Mouse (Mus musculus) CH12.LX (cell line): ENCODE measurements around the gene Cdk9. TPM values are rescaled to one million over a fixed set of nuclear protein-coding genes. Genes with fewer than 3 reads are reported as not detected.
A peak's percentile ranks its signal among the peaks of the same experiment; 100 is the strongest.

Experiments used
- DNase-seq: peaks from one replicate; pipeline ENCODE4 v3.0.0-alpha.2; 2013; ENCODE audit errors: extremely low read depth
- H3K27ac ChIP-seq: 2 replicates; pipeline ENCODE4 v1.5.1; 2012; ENCODE audit warnings: low read depth, mild to moderate bottlenecking, control low read depth, moderate library complexity; ENCODE audit not compliant: insufficient read depth
- H3K27me3 ChIP-seq: replicated peaks from 2 replicates; pipeline ENCODE3; 2012; ENCODE audit warnings: inconsistent platforms
- H3K36me3 ChIP-seq, 2 experiments: replicated peaks in 1 of 2; 2 replicates each; pipeline versions ENCODE3 to v1.6.1; 2012; ENCODE audit warnings: inconsistent platforms in 1 of 2, low read length in 1 of 2, mild to moderate bottlenecking in 1 of 2, mixed read lengths in 1 of 2, moderate library complexity in 1 of 2; ENCODE audit not compliant: control insufficient read depth in 1 of 2, insufficient read depth in 1 of 2
- H3K4me1 ChIP-seq, 2 experiments: 2 replicates each; pipeline ENCODE4 v1.6.1; 2012; ENCODE audit warnings: inconsistent platforms in 1 of 2, moderate library complexity in 1 of 2; ENCODE audit not compliant: insufficient read depth in 2 of 2, control insufficient read depth in 1 of 2
- H3K4me2 ChIP-seq: 2 replicates; pipeline ENCODE4 v1.6.1; 2012; ENCODE audit warnings: low read depth, mild to moderate bottlenecking, control low read depth; ENCODE audit not compliant: poor library complexity, insufficient read depth, severe bottlenecking
- H3K4me3 ChIP-seq, 3 experiments: fragments of 150-350 bp in 1 of 3; sonication (generic) in 1 of 3; replicated peaks in 1 of 3; 2 replicates each; pipeline versions ENCODE3 to v1.5.1; 2011 to 2012; ENCODE audit warnings: low read depth in 2 of 3, low read length in 2 of 3, mild to moderate bottlenecking in 2 of 3, moderate library complexity in 2 of 3, control low read depth in 1 of 3, improper control_type of control experiment in 1 of 3, inconsistent platforms in 1 of 3, mixed read lengths in 1 of 3; ENCODE audit not compliant: poor library complexity in 1 of 3
- H3K79me2 ChIP-seq: replicated peaks from 2 replicates; pipeline ENCODE4 v1.6.1; 2012; ENCODE audit warnings: mild to moderate bottlenecking, moderate library complexity; ENCODE audit not compliant: control insufficient read depth, poor library complexity, insufficient read depth, severe bottlenecking; ENCODE audit errors: extremely low read depth
- H3K9ac ChIP-seq: 2 replicates; pipeline ENCODE4 v1.6.1; 2012; ENCODE audit warnings: low read depth, mild to moderate bottlenecking, control low read depth, moderate library complexity; ENCODE audit not compliant: insufficient read depth
- H3K9me3 ChIP-seq: replicated peaks from 2 replicates; pipeline ENCODE3; 2012; ENCODE audit warnings: low read length, inconsistent platforms, mixed read lengths
- CTCF ChIP-seq, 2 experiments: IDR thresholded peaks in 1 of 2; conservative IDR thresholded peaks in 1 of 2; 2 replicates each; pipeline ENCODE4 v1.5.1; 2011 to 2012; ENCODE audit warnings: low read depth in 2 of 2, low read length in 2 of 2, improper control_type of control experiment in 1 of 2, inconsistent platforms in 1 of 2, mild to moderate bottlenecking in 1 of 2, moderate library complexity in 1 of 2
- IRF4 ChIP-seq: IDR thresholded peaks from 2 replicates; pipeline ENCODE4 v1.6.1; 2014; ENCODE audit warnings: low read depth, mild to moderate bottlenecking, inconsistent platforms, low read length, improper control_type of control experiment
- JUND ChIP-seq: conservative IDR thresholded peaks from 2 replicates; pipeline ENCODE4 v1.6.1; 2011; ENCODE audit warnings: low read depth, low read length, improper control_type of control experiment
- MYC ChIP-seq: IDR thresholded peaks from 2 replicates; pipeline ENCODE4 v1.6.1; 2011; ENCODE audit warnings: low read depth, mild to moderate bottlenecking, improper control_type of control experiment, low read length
- NELFE ChIP-seq: IDR thresholded peaks from 2 replicates; pipeline ENCODE4 v1.6.1; 2011; ENCODE audit warnings: low read depth, low read length, improper control_type of control experiment
- NRF1 ChIP-seq: IDR thresholded peaks from 2 replicates; pipeline ENCODE4 v1.6.1; 2014; ENCODE audit warnings: low read depth, mild to moderate bottlenecking, inconsistent platforms, low read length, improper control_type of control experiment, moderate library complexity
- PAX5 ChIP-seq: IDR thresholded peaks from 2 replicates; pipeline ENCODE4 v1.6.1; 2012; ENCODE audit warnings: low read length, inconsistent platforms, mixed read lengths
- POLR2A ChIP-seq: IDR thresholded peaks from 2 replicates; pipeline ENCODE4 v1.6.1; 2011; ENCODE audit warnings: low read depth, mild to moderate bottlenecking, improper control_type of control experiment, low read length
- POLR2AphosphoS2 ChIP-seq: IDR thresholded peaks from 2 replicates; pipeline ENCODE4 v1.6.1; 2011; ENCODE audit warnings: low read depth, low read length, improper control_type of control experiment
- RCOR1 ChIP-seq: conservative IDR thresholded peaks from 2 replicates; pipeline ENCODE4 v1.6.1; 2012; ENCODE audit warnings: low read depth, mild to moderate bottlenecking, inconsistent platforms, low read length, improper control_type of control experiment
- SMC3 ChIP-seq: IDR thresholded peaks from 2 replicates; pipeline ENCODE4 v1.6.1; 2011; ENCODE audit warnings: low read depth, low read length, improper control_type of control experiment
- TCF12 ChIP-seq: IDR thresholded peaks from 2 replicates; pipeline ENCODE4 v1.6.1; 2014; ENCODE audit warnings: low read depth, mild to moderate bottlenecking, inconsistent platforms, low read length, improper control_type of control experiment
- UBTF ChIP-seq: IDR thresholded peaks from 2 replicates; pipeline ENCODE4 v1.6.1; 2012; ENCODE audit warnings: low read depth, mild to moderate bottlenecking, inconsistent platforms, low read length, improper control_type of control experiment, moderate library complexity
- USF1 ChIP-seq: IDR thresholded peaks from 2 replicates; pipeline ENCODE4 v1.6.1; 2014; ENCODE audit warnings: low read depth, mild to moderate bottlenecking, inconsistent platforms, low read length, improper control_type of control experiment
- ZC3H11A ChIP-seq: IDR thresholded peaks from 2 replicates; pipeline ENCODE4 v1.6.1; 2012; ENCODE audit warnings: low read depth, mild to moderate bottlenecking, inconsistent platforms, low read length, improper control_type of control experiment
- ZKSCAN1 ChIP-seq: IDR thresholded peaks from 2 replicates; pipeline ENCODE4 v1.6.1; 2012; ENCODE audit warnings: low read depth, inconsistent platforms, low read length, improper control_type of control experiment, borderline replicate concordance
- ZMIZ1 ChIP-seq: IDR thresholded peaks from 2 replicates; pipeline ENCODE4 v1.6.1; 2012; ENCODE audit warnings: low read depth, mild to moderate bottlenecking, inconsistent platforms, low read length, improper control_type of control experiment
- dilution Hi-C: fragments of 300-500 bp; cut with MboI; formaldehyde crosslinking; loops from 2 replicates; pipeline ENCODE4 v1.14.3; 2020; ENCODE audit warnings: low sequenced_read_pairs; ENCODE audit not compliant: extremely low pct_unique_long_range_greater_than_20kb, extremely low pct_ligation_motif_present
- in situ Hi-C: fragments of 300-500 bp; cut with MboI; formaldehyde crosslinking; loops from 3 replicates; pipeline ENCODE4 v1.14.3; 2019; ENCODE audit warnings: low sequenced_read_pairs, low pct_ligation_motif_present, low pct_unique_long_range_greater_than_20kb, mixed read lengths
- polyA plus RNA-seq: library from polyadenylated mRNA; unstranded; fragments of >175 nt; gene quantifications from 2 replicates; pipeline ENCODE4 v1.2.1, GENCODE M21; 2012; ENCODE audit warnings: low read depth; ENCODE audit not compliant: insufficient read length
- total RNA-seq, 2 experiments: library from RNA; depleted of rRNA; stranded (reverse); fragments of 300-350 nt in 1 of 2; fragments of >200 nt in 1 of 2; gene quantifications; 2 replicates each; pipeline ENCODE4 v1.2.3; 2012 to 2014

Cdk9 gene
- total and polyA plus RNA-seq, 3 experiments, result 41.7 to 136 (median 73.7) TPM

DNA sequence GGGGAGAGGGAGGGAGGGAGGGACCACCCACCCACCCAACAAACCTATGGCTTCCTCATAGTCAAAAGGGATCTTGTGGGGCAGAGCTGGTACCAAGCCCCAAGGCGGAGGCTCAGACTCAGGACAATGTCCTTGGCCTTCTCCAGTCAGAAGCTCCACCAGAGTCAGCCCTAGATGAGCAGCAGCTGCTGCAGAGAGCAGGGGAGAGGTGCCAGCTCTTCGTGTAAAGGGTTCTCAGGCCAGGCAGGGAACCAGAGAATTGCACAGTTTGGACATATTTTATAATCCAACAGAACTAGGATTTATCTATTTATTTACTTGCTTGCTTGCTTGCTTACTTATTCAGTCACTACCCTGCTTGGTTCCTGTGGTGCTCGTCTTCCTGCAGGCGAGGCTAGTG is 26.4 kb upstream of the Cdk9 start:
- dilution Hi-C loops, result no loop called here
- in situ Hi-C loops, result no loop called here
- Histone ChIP-seq H3K27ac (no peak overlapping the region), H3K36me3 (peaks cover 32 to 90% of the 10 kb centered on the region in 2 experiments), H3K4me2 (no peak overlapping the region), H3K9me3 (no peaks in the 10 kb centered on the region), H3K27me3 (no peaks in the 10 kb centered on the region), H3K4me1 (peaks cover 4 to 24% of the 10 kb centered on the region in 2 experiments; a peak in 3 of 4 replicates), H3K79me2 (no peaks in the 10 kb centered on the region), H3K4me3 (no peak overlapping the region), H3K9ac (no peak overlapping the region)
- DNase-seq, result no peak
- TF ChIP-seq NRF1 (no peak), IRF4 (no peak), UBTF (no peak), MYC (no peak)

DNA sequence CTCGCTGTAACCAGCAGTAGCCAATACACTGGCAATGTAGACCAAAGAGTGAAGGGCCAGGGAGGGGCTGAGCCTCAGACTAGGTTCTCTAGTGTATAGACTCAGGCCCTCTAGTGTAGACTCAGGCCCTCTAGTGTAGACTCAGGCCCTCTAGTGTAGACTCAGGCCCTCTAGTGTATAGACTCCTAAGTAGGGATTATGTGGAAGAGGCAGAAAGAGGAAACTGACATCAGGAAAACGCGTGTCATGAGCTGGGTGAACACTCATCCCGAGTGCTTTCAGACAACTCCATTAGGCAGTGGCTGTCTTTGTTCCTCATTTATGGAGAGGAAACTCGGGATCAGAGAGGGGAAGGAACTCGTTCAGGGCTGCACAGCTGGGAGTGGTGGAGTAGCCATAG is 24.1 kb upstream of the Cdk9 start:
- H3K4me2 ChIP-seq, result no peak overlapping the region
- TF ChIP-seq CTCF (conservative IDR thresholded peaks at IDR 0.05 in 1 of 2, IDR thresholded peaks at IDR 0.05 in 1 of 2; ENCODE audit: low read depth in 2 of 2, low read length in 2 of 2), result 0 out of 4 replicates have a peak, but pooled peaks of 1 of the 2 experiments have one; percentile 2
- no peak for TF ChIP-seq RCOR1
- in situ Hi-C loops (no loop called here), dilution Hi-C loops (no loop called here)
- no peak overlapping the region for H3K4me3 ChIP-seq
- H3K9ac ChIP-seq, result no peak overlapping the region
- no peaks in the 10 kb centered on the region for H3K79me2 ChIP-seq
- no peak overlapping the region for H3K27ac ChIP-seq
- DNase-seq, result no peak
- peaks cover 4 to 32% of the 10 kb centered on the region in 2 experiments; a peak in 3 of 4 replicates for H3K4me1 ChIP-seq
- H3K36me3 ChIP-seq, result peaks cover 19 to 90% of the 10 kb centered on the region in 2 experiments
- no peaks in the 10 kb centered on the region for H3K27me3 ChIP-seq
- H3K9me3 ChIP-seq, result no peaks in the 10 kb centered on the region

DNA sequence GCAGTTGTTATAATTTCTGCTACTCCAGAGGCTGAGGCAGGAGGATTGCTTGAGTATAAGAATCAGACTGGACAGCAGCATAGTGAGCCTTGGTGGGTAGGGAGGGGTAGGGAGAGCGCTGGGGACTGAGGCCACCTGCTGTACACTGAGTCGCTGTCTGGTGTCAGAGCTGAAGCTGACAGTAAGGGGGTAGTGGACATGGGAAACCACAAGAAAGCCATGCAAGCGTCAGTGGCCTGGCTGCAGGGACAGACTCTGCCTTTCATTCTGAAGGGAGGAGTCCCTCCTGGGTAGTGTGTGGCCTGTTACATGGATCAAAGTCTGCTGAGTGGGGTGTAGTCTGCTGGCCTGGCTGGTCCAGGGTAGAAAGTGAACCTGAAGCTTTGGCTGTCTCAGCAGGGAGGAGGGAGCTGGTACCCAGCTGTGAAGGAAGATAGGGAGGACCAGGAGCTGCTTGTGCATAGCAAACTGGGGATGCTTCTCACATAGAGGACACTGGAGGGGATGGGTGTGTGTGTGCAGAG is 23.5 kb upstream of the Cdk9 start:
- H3K27ac ChIP-seq, result no peak overlapping the region
- H3K9ac ChIP-seq, result no peak overlapping the region
- no peak overlapping the region for H3K4me2 ChIP-seq
- H3K27me3 ChIP-seq, result no peaks in the 10 kb centered on the region
- no peak for TF ChIP-seq POLR2AphosphoS2
- TF ChIP-seq ZKSCAN1, result no peak
- no peak for TF ChIP-seq NELFE
- TF ChIP-seq TCF12, result no peak
- TF ChIP-seq POLR2A, result no peak
- TF ChIP-seq JUND, result no peak
- 0 out of 4 replicates have a peak, but pooled peaks of 1 of the 2 experiments have one; percentile 6 for TF ChIP-seq CTCF (conservative IDR thresholded peaks at IDR 0.05 in 1 of 2, IDR thresholded peaks at IDR 0.05 in 1 of 2; ENCODE audit: low read depth in 2 of 2, low read length in 2 of 2)
- TF ChIP-seq ZMIZ1, result no peak
- TF ChIP-seq USF1, result no peak
- no peak for TF ChIP-seq PAX5
- no peak for TF ChIP-seq ZC3H11A
- peak; percentile 14 for TF ChIP-seq SMC3
- TF ChIP-seq, all 38 proteins: peak for 2
- H3K4me1 ChIP-seq, result peaks cover 4 to 38% of the 10 kb centered on the region in 2 experiments; a peak in 3 of 4 replicates
- H3K36me3 ChIP-seq, result peaks cover 13 to 88% of the 10 kb centered on the region in 2 experiments
- H3K9me3 ChIP-seq, result no peaks in the 10 kb centered on the region
- H3K79me2 ChIP-seq, result no peaks in the 10 kb centered on the region
- dilution Hi-C loops (no loop called here), in situ Hi-C loops (no loop called here)
- DNase-seq, result no peak
- H3K4me3 ChIP-seq, result no peak overlapping the region
